Mouse (Mus musculus): ENCODE data around the gene Ephb2. TPM values are rescaled to one million over a fixed set of nuclear protein-coding genes. Genes with fewer than 3 reads are reported as not detected.

Ephb2 gene
- total and polyA plus RNA-seq, 2 experiments from 2014 or later = 10.8 to 85.6 TPM

DNA sequence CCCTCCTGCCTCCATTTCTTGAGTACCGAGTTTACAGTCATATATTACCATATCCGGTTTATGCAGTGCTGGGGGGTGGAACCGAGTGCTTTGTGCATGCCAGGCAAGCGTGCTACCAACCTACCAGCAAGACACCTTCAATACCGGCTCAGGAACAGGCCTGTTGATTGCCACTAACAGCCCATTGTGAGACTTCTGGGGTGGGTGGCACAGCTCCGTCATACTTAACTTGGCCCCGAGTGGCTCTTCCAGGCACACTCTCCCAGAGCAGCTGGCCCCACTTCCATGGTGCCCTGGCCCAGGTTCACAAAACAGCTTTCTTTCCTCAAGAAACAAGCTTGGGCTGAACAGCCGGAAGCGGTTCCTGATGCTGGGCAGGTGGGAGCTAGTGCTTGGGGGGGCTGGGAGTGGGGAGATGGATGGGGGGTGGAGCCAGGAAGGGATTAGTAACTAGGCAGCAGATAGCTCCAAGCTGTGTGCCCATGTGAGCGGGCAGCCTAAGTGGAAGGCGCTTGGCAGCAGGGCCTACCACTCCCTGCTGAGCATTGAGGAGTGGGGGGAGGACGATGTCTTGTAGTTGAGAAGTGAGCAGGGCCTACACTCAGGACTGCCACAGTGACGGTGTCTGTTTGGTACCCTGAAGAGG lies 183.8 kb downstream of the Ephb2 start:
- Histone ChIP-seq H3K36me3 (ENCODE audit: insufficient read depth) (peaks cover 29% of the 10 kb centered on the region), H3K27ac (ENCODE audit: low read depth, low read length) (peak overlapping the region; percentile 79), H3K4me3 (ENCODE audit: low read depth, low read length) (no peak overlapping the region), H3K27me3 (ENCODE audit: insufficient read depth, low read length) (no peaks in the 10 kb centered on the region), H3K9me3 (ENCODE audit: low read length) (no peaks in the 10 kb centered on the region), H3K4me1 (ENCODE audit: insufficient read depth) (peaks cover 6% of the 10 kb centered on the region; the same call in 1 of the 2 replicates), H3K9ac (no peak overlapping the region), H3K4me2 (ENCODE audit: low read depth) (no peak overlapping the region)
- TF ChIP-seq CTCF (IDR thresholded peaks at IDR 0.05; ENCODE audit: low read depth) = no peak
- 32% methylated on average over 13 of the region's 13 CpGs for WGBS
- peak; percentile 77 for DNase-seq
- peak; percentile 78 for ATAC-seq

DNA sequence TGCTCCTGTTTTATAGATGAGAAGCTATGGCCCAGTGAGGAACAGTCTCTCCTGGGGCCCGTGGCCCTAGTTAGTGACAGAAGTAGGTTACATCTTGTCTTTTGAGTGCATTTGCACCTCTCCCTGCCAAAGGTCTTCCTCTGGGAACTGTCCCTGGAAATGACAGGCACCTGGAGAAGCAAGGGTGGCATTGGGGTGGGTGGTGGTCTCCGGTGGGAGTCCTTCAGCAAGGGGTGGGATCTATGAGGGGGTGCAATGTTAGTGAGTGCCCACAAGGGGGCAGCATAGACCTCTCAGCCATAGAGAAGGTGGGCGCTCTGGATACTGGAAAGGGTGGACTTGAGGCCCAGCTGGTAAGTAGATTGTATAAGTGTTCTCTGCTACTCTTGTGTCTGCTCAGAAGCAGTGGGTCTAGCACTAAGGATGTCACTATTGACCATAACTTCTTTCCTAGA lies 184.4 kb downstream of the Ephb2 start:
- no peaks in the 10 kb centered on the region for H3K27me3 ChIP-seq (ENCODE audit: insufficient read depth, low read length)
- DNase-seq (peak; percentile 81), ATAC-seq (peak; percentile 58)
- no peak overlapping the region for H3K4me2 ChIP-seq (ENCODE audit: low read depth)
- H3K9me3 ChIP-seq (ENCODE audit: low read length) = no peaks in the 10 kb centered on the region
- H3K27ac ChIP-seq (ENCODE audit: low read depth, low read length) = peak overlapping the region; percentile 79; the same call in 1 of the 2 replicates
- 60% methylated on average over 3 of the region's 3 CpGs for WGBS
- H3K4me1 ChIP-seq (ENCODE audit: insufficient read depth) = peaks cover 6% of the 10 kb centered on the region; the same call in 1 of the 2 replicates
- no peak overlapping the region for H3K4me3 ChIP-seq (ENCODE audit: low read depth, low read length)
- H3K36me3 ChIP-seq (ENCODE audit: insufficient read depth) = peaks cover 24% of the 10 kb centered on the region
- TF ChIP-seq CTCF (IDR thresholded peaks at IDR 0.05; ENCODE audit: low read depth) = peak; percentile 93
- no peak overlapping the region for H3K9ac ChIP-seq

DNA sequence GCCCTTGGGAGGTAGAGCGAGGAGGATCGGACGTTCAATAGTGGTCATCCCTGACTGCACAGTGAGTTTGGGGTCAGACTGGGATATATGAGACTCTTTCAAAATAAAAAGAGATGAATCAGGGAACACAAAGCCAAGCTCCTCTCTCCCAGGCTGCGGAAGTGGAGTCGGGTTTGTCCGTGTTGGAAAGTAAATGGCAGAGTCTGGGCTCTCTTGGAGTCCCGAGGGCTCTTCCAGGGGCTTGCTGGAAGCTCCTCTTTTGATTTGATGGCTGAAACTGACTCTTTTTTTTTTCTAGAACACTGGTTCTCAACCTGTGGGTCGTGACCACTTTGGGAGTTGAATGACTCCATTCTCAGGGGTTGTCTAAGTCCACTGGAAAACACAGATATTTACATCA lies 185.5 kb downstream of the Ephb2 start:
- no peaks in the 10 kb centered on the region for H3K9me3 ChIP-seq (ENCODE audit: low read length)
- no peak overlapping the region for H3K9ac ChIP-seq
- no peak for TF ChIP-seq CTCF (IDR thresholded peaks at IDR 0.05; ENCODE audit: low read depth)
- no peak overlapping the region for H3K4me2 ChIP-seq (ENCODE audit: low read depth)
- no peak for ATAC-seq
- H3K36me3 ChIP-seq (ENCODE audit: insufficient read depth) = peaks cover 13% of the 10 kb centered on the region; the same call in 1 of the 2 replicates
- H3K27ac ChIP-seq (ENCODE audit: low read depth, low read length) = no peak overlapping the region
- H3K27me3 ChIP-seq (ENCODE audit: insufficient read depth, low read length) = no peaks in the 10 kb centered on the region
- H3K4me1 ChIP-seq (ENCODE audit: insufficient read depth) = peaks cover 6% of the 10 kb centered on the region; the same call in 1 of the 2 replicates
- 82% methylated on average over 8 of the region's 8 CpGs for WGBS
- DNase-seq = no peak
- H3K4me3 ChIP-seq (ENCODE audit: low read depth, low read length) = no peak overlapping the region

DNA sequence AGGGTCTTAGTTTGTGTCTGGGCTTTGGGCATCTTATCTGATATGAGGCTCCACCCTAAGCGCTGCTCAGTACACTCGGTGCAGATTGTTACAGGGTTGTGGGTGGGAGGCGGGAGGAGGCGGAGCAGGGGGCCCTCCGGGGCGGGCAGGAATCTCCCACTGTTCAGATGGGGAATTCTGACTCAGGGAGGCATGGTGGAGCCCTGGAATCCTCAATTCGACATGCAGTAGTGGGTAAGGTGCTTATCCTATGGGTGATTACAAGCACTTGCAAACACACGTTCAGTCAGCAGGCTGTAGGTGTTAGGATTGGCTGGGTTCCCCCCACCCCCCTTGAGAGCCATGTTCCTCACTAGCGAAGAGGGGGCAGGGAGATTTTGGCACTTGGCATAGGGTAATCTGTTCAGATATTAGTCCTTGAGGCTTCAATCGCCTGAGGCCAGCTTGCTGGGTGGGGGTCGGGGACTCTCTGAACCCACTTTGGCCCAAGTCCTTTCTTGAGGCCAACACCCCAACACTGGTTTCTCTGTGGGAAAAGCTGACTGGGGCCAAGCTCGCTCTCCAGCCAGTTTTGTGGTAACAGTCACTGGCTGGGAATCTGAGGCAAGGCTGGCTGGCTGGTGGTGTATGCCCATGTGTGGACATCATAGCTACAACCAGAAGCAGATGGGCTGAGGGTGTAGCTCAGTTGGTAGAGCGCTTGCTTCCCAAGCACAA lies 186.2 kb downstream of the Ephb2 start:
- no peak overlapping the region for H3K9ac ChIP-seq
- H3K4me3 ChIP-seq (ENCODE audit: low read depth, low read length) = no peak overlapping the region
- H3K36me3 ChIP-seq (ENCODE audit: insufficient read depth) = peaks cover 7% of the 10 kb centered on the region; the same call in 1 of the 2 replicates
- WGBS = 37% methylated on average over 13 of the region's 13 CpGs
- DNase-seq (no peak), ATAC-seq (no peak)
- no peak overlapping the region for H3K4me2 ChIP-seq (ENCODE audit: low read depth)
- no peaks in the 10 kb centered on the region for H3K27me3 ChIP-seq (ENCODE audit: insufficient read depth, low read length)
- peaks cover 6% of the 10 kb centered on the region; the same call in 1 of the 2 replicates for H3K4me1 ChIP-seq (ENCODE audit: insufficient read depth)
- H3K9me3 ChIP-seq (ENCODE audit: low read length) = no peaks in the 10 kb centered on the region
- TF ChIP-seq CTCF (IDR thresholded peaks at IDR 0.05; ENCODE audit: low read depth) = no peak
- H3K27ac ChIP-seq (ENCODE audit: low read depth, low read length) = no peak overlapping the region

DNA sequence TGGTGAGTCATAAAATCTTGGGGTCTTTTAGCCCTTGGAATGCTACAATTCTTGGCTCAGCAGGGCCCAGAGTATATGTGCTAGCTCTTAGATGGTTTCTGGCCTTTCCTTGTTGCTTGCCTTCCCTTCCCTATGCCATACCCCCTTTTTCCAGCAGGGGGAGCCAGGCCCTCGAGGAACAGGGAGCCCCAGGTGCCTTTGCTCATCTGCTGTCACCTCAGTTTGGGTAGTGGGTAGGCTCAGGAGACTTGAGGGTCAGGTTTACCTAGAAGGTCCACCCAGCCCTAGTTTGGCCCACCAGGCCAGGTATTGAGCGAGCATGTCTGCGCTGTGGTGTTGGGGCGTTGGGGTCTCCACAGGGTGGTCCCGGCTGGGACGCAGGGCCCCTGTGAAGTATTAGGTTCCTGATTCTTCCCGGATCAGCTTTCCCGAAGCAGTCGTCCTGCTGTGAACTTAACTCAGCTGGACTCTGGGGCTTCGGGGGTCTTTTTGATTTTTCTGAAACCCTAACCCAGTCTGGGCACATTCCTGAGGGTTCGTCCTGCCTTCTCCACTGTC lies 186.8 kb downstream of the Ephb2 start:
- Histone ChIP-seq H3K27ac (ENCODE audit: low read depth, low read length) (no peak overlapping the region), H3K36me3 (ENCODE audit: insufficient read depth) (0 out of 2 replicates have a peak, but pooled peaks cover under 1% of the 10 kb centered on the region), H3K9me3 (ENCODE audit: low read length) (no peaks in the 10 kb centered on the region), H3K4me2 (ENCODE audit: low read depth) (no peak overlapping the region), H3K27me3 (ENCODE audit: insufficient read depth, low read length) (no peaks in the 10 kb centered on the region), H3K4me3 (ENCODE audit: low read depth, low read length) (no peak overlapping the region), H3K4me1 (ENCODE audit: insufficient read depth) (peaks cover 6% of the 10 kb centered on the region; the same call in 1 of the 2 replicates), H3K9ac (no peak overlapping the region)
- 23% methylated on average over 11 of the region's 11 CpGs for WGBS
- ATAC-seq (peak; percentile 36; the same call in 1 of the 2 replicates), DNase-seq (peak; percentile 87)
- peak; percentile 98 for TF ChIP-seq CTCF (IDR thresholded peaks at IDR 0.05; ENCODE audit: low read depth)

DNA sequence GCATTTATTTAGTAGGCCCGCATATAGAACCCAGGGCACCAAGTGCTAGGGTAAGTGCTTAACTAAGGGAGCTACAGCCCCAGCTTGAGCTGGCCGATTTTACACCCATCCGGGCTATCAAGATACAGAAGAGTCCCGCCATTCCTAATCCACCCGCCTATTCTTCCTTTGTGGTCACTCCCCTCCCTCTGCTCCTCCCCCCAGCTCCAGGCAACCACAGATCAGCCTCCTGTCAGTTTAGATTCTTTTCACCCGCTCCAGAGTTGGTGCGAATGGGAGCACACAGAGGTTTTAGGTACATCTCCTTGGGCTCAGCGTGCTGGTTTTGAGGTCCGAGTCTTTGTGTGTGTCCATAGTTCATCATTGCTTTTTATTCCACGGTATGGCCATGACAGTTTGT lies 196.9 kb downstream of the Ephb2 start:
- H3K9ac ChIP-seq = no peak overlapping the region
- H3K27me3 ChIP-seq (ENCODE audit: insufficient read depth, low read length) = no peaks in the 10 kb centered on the region
- DNase-seq (peak; percentile 33), ATAC-seq (no peak)
- WGBS = 7% methylated on average over 10 of the region's 10 CpGs
- no peaks in the 10 kb centered on the region for H3K4me1 ChIP-seq (ENCODE audit: insufficient read depth)
- peak overlapping the region; percentile 71 for H3K4me2 ChIP-seq (ENCODE audit: low read depth)
- H3K36me3 ChIP-seq (ENCODE audit: insufficient read depth) = no peaks in the 10 kb centered on the region
- no peak for TF ChIP-seq CTCF (IDR thresholded peaks at IDR 0.05; ENCODE audit: low read depth)
- no peaks in the 10 kb centered on the region for H3K9me3 ChIP-seq (ENCODE audit: low read length)
- no peak overlapping the region for H3K27ac ChIP-seq (ENCODE audit: low read depth, low read length)
- H3K4me3 ChIP-seq (ENCODE audit: low read depth, low read length) = no peak overlapping the region

Data from forebrain, postnatal 0 days (tissue).